Mouse (Mus musculus): ENCODE measurements around the gene Cftr.

GRCm38 (mm10) chr6:18182903-18183302 lies 12.4 kb downstream of the Cftr start:
- TF ChIP-seq CTCF (IDR thresholded peaks at IDR 0.05; ENCODE audit: low read depth) (no peak), EP300 (IDR thresholded peaks at IDR 0.05; ENCODE audit: low read depth) (no peak)

All from heart, postnatal 0 days (tissue).